Mouse (Mus musculus): ENCODE results near the gene Coil. TPM values are rescaled to one million over a fixed set of nuclear protein-coding genes. Genes with fewer than 3 reads are reported as not detected.

Gene Coil
- polyA plus RNA-seq, 1 experiment from 2014 or later: 2.7 TPM

- H3K27ac ChIP-seq (ENCODE audit: low read depth): peak overlapping the region; percentile 97
- H3K27me3 ChIP-seq (ENCODE audit: insufficient read depth, low read length): no peaks in the 10 kb centered on the region
- DNase-seq (peak; percentile 81), ATAC-seq (peak; percentile 84)
- H3K9ac ChIP-seq (replicated peaks): peak overlapping the region; percentile 42
- H3K4me3 ChIP-seq (ENCODE audit: low read depth, low read length): no peak overlapping the region
- peak overlapping the region; percentile 40 for H3K4me2 ChIP-seq (ENCODE audit: low read depth, low read length)
- H3K4me1 ChIP-seq (ENCODE audit: insufficient read depth): peaks cover 52% of the 10 kb centered on the region
- WGBS (ENCODE audit: insufficient replicate concordance): 30% methylated on average over 11 of the region's 11 CpGs
- TF ChIP-seq CTCF (IDR thresholded peaks at IDR 0.05; ENCODE audit: low read depth) (no peak), EP300 (IDR thresholded peaks at IDR 0.05; ENCODE audit: low read depth) (peak; percentile 88)
- H3K36me3 ChIP-seq (replicated peaks; ENCODE audit: insufficient read depth, low read length): peaks cover 17% of the 10 kb centered on the region
- H3K9me3 ChIP-seq (ENCODE audit: low read length): no peaks in the 10 kb centered on the region
These were observed 54.3 kb downstream of the Coil start for GRCm38 (mm10) chr11:89024181-89024881.

GRCm38 (mm10) chr11:89025603-89026002 is 55.6 kb downstream of the Coil start:
- no peak for ATAC-seq
- peaks cover 49% of the 10 kb centered on the region for H3K4me1 ChIP-seq (ENCODE audit: insufficient read depth)
- TF ChIP-seq EP300 (IDR thresholded peaks at IDR 0.05; ENCODE audit: low read depth) (no peak), CTCF (IDR thresholded peaks at IDR 0.05; ENCODE audit: low read depth) (no peak)
- H3K36me3 ChIP-seq (replicated peaks; ENCODE audit: insufficient read depth, low read length): peaks cover 8% of the 10 kb centered on the region
- no peak overlapping the region for H3K4me2 ChIP-seq (ENCODE audit: low read depth, low read length)
- H3K27ac ChIP-seq (ENCODE audit: low read depth): peak overlapping the region; percentile 97; the same call in 1 of the 2 replicates
- no peaks in the 10 kb centered on the region for H3K9me3 ChIP-seq (ENCODE audit: low read length)
- no peaks in the 10 kb centered on the region for H3K27me3 ChIP-seq (ENCODE audit: insufficient read depth, low read length)
- no peak overlapping the region for H3K4me3 ChIP-seq (ENCODE audit: low read depth, low read length)
- no peak overlapping the region for H3K9ac ChIP-seq (replicated peaks)
- no peak for DNase-seq
- WGBS (ENCODE audit: insufficient replicate concordance): 80% methylated on average over 3 of the region's 3 CpGs

- TF ChIP-seq CTCF (IDR thresholded peaks at IDR 0.05; ENCODE audit: low read depth): no peak
- peak; percentile 64 for TF ChIP-seq EP300 (IDR thresholded peaks at IDR 0.05; ENCODE audit: low read depth)
- no peak overlapping the region for H3K9ac ChIP-seq (replicated peaks)
- WGBS (ENCODE audit: insufficient replicate concordance): 80% methylated on average over 3 of the region's 3 CpGs
- peaks cover 49% of the 10 kb centered on the region for H3K4me1 ChIP-seq (ENCODE audit: insufficient read depth)
- no peaks in the 10 kb centered on the region for H3K9me3 ChIP-seq (ENCODE audit: low read length)
- no peak for ATAC-seq
- H3K36me3 ChIP-seq (replicated peaks; ENCODE audit: insufficient read depth, low read length): peaks cover 3% of the 10 kb centered on the region
- no peaks in the 10 kb centered on the region for H3K27me3 ChIP-seq (ENCODE audit: insufficient read depth, low read length)
- peak overlapping the region; percentile 97; the same call in 1 of the 2 replicates for H3K27ac ChIP-seq (ENCODE audit: low read depth)
- DNase-seq: no peak
- no peak overlapping the region for H3K4me2 ChIP-seq (ENCODE audit: low read depth, low read length)
- H3K4me3 ChIP-seq (ENCODE audit: low read depth, low read length): no peak overlapping the region
These were observed 56.1 kb downstream of the Coil start for GRCm38 (mm10) chr11:89026117-89026516.

GRCm38 (mm10) chr11:89027955-89028361 is 57.9 kb downstream of the Coil start:
- Histone ChIP-seq H3K36me3 (replicated peaks; ENCODE audit: insufficient read depth, low read length) (no peaks in the 10 kb centered on the region; the same call in 1 of the 2 replicates), H3K4me1 (ENCODE audit: insufficient read depth) (peaks cover 38% of the 10 kb centered on the region)
- WGBS (ENCODE audit: insufficient replicate concordance): 33% methylated on average over 10 of the region's 10 CpGs

GRCm38 (mm10) chr11:89028871-89029405 is 58.9 kb downstream of the Coil start:
- ATAC-seq: peak; percentile 64
- H3K36me3 ChIP-seq (replicated peaks; ENCODE audit: insufficient read depth, low read length): no peaks in the 10 kb centered on the region
- peak overlapping the region; percentile 85 for H3K27ac ChIP-seq (ENCODE audit: low read depth)
- H3K4me1 ChIP-seq (ENCODE audit: insufficient read depth): peaks cover 31% of the 10 kb centered on the region
- H3K9ac ChIP-seq (replicated peaks): no peak overlapping the region
- TF ChIP-seq CTCF (IDR thresholded peaks at IDR 0.05; ENCODE audit: low read depth) (no peak), EP300 (IDR thresholded peaks at IDR 0.05; ENCODE audit: low read depth) (peak; percentile 93)
- H3K9me3 ChIP-seq (ENCODE audit: low read length): no peaks in the 10 kb centered on the region
- WGBS (ENCODE audit: insufficient replicate concordance): 12% methylated on average over 10 of the region's 10 CpGs
- H3K4me3 ChIP-seq (ENCODE audit: low read depth, low read length): no peak overlapping the region
- DNase-seq: peak; percentile 77
- peak overlapping the region; percentile 47 for H3K4me2 ChIP-seq (ENCODE audit: low read depth, low read length)
- no peaks in the 10 kb centered on the region for H3K27me3 ChIP-seq (ENCODE audit: insufficient read depth, low read length)

More at GRCm38 (mm10) chr11:89027955-89028361, 57.9 kb downstream of the Coil start:
- Histone ChIP-seq H3K27me3 (ENCODE audit: insufficient read depth, low read length) (no peaks in the 10 kb centered on the region), H3K4me2 (ENCODE audit: low read depth, low read length) (peak overlapping the region; percentile 47), H3K4me3 (ENCODE audit: low read depth, low read length) (no peak overlapping the region), H3K27ac (ENCODE audit: low read depth) (peak overlapping the region; percentile 85), H3K9me3 (ENCODE audit: low read length) (no peaks in the 10 kb centered on the region), H3K9ac (replicated peaks) (no peak overlapping the region)
- ATAC-seq (peak; percentile 11), DNase-seq (peak; percentile 51)
- TF ChIP-seq EP300 (IDR thresholded peaks at IDR 0.05; ENCODE audit: low read depth) (peak; percentile 68; the same call in 1 of the 2 replicates), CTCF (IDR thresholded peaks at IDR 0.05; ENCODE audit: low read depth) (no peak)

GRCm38 (mm10) chr11:89030552-89030951 is 60.5 kb downstream of the Coil start:
- 85% methylated on average over 6 of the region's 6 CpGs for WGBS (ENCODE audit: insufficient replicate concordance)
- no peaks in the 10 kb centered on the region for H3K27me3 ChIP-seq (ENCODE audit: insufficient read depth, low read length)
- H3K27ac ChIP-seq (ENCODE audit: low read depth): no peak overlapping the region
- peaks cover 23% of the 10 kb centered on the region for H3K4me1 ChIP-seq (ENCODE audit: insufficient read depth)
- H3K9me3 ChIP-seq (ENCODE audit: low read length): no peaks in the 10 kb centered on the region
- H3K9ac ChIP-seq (replicated peaks): no peak overlapping the region
- DNase-seq (no peak), ATAC-seq (no peak)
- no peak overlapping the region for H3K4me2 ChIP-seq (ENCODE audit: low read depth, low read length)
- no peak overlapping the region for H3K4me3 ChIP-seq (ENCODE audit: low read depth, low read length)
- no peaks in the 10 kb centered on the region for H3K36me3 ChIP-seq (replicated peaks; ENCODE audit: insufficient read depth, low read length)
- TF ChIP-seq EP300 (IDR thresholded peaks at IDR 0.05; ENCODE audit: low read depth): no peak
- TF ChIP-seq CTCF (IDR thresholded peaks at IDR 0.05; ENCODE audit: low read depth): no peak
